Mouse (Mus musculus): Measurements from ENCODE around the gene Casz1.

- TF ChIP-seq GATA1 (IDR thresholded peaks at IDR 0.05; ENCODE audit: borderline replicate concordance, low read length) (no peak), FLI1 (IDR thresholded peaks at IDR 0.05; ENCODE audit: low read length) (no peak)
Observed at GRCm38 (mm10) chr4:148928316-148928715, 124.1 kb downstream of the Casz1 start.
